Mouse (Mus musculus) effector memory CD4-positive, alpha-beta T cell, adult 7 months (primary cell): Measurements from ENCODE around the gene Cd40lg. TPM values are rescaled to one million over a fixed set of nuclear protein-coding genes. Genes with fewer than 3 reads are reported as not detected.

Experiments
- polyA plus RNA-seq: library from polyadenylated mRNA; unstranded; fragments of 100-300 nt; shearing (Covaris generic); gene quantifications from one replicate; pipeline ENCODE4 v1.2.1, GENCODE M21; 2017

The Cd40lg gene
- 548 TPM for polyA plus RNA-seq

GRCm38 (mm10) chrX:57211876-57212275 lies at the start of gene Cd40lg:
Gene Cd40lg (plus strand): TSS chrX:57212143.

Other genes starting within 250 kb of the Cd40lg start
- not detected for gene Brs3, start 169.1 kb upstream of the Cd40lg start, polyA plus RNA-seq
- gene Htatsf1, start 158.6 kb upstream of the Cd40lg start, polyA plus RNA-seq = 61.8 TPM
- not detected for gene Vgll1, start 124.0 kb upstream of the Cd40lg start, polyA plus RNA-seq
- 111 TPM for gene Arhgef6, start 126.6 kb downstream of the Cd40lg start, polyA plus RNA-seq
- 94.8 TPM for gene Rbmx, start 180.9 kb downstream of the Cd40lg start, polyA plus RNA-seq
- not detected for gene Gm364, start 197.0 kb downstream of the Cd40lg start, polyA plus RNA-seq